Mouse (Mus musculus): ENCODE results near the gene Wdr76.
"Not testable (repeated sequence)": the region's sequence is repeated elsewhere in the genome, so short reads cannot be mapped to it uniquely, and the experiment has no call there.

Wdr76 gene

DNA sequence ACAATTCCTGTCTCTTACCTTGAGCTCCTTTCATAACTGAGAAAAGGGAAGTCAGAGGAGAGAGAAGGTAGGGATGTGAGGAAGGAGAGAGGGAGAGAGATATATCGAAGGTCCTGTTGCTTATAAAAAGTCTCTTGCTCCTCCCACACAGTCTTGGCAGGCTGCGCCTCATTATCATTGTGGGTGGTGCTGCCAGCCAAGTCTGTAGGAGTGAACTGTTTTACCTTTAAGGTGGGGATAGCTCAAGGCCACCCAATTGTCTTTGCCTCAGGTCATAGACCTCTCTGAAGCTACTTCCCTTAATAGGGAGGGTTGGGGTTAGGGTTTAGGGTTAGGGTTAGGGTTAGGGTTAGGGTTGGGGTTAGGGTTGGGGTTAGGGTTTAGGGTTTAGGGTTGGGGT lies 15.5 kb downstream of the Wdr76 start:
- DNase-seq: no peak

DNA sequence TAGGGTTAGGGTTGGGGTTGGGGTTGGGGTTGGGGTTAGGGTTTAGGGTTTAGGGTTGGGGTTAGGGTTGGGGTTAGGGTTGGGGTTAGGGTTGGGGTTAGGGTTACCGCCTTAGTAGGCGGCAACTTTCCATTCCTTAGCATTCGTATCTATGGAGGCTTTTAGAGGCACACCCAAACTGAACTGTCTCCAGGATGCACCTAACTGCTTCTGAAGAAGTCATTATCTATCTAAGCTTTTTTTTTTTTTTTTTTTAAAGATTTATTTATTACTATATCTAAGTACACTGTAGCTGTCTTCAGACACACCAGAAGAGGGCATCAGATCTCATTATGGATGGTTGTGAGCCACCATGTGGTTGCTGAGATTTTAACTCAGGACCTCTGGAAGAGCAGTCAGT lies 16.3 kb downstream of the Wdr76 start:
- not testable (repeated sequence) for DNase-seq

DNA sequence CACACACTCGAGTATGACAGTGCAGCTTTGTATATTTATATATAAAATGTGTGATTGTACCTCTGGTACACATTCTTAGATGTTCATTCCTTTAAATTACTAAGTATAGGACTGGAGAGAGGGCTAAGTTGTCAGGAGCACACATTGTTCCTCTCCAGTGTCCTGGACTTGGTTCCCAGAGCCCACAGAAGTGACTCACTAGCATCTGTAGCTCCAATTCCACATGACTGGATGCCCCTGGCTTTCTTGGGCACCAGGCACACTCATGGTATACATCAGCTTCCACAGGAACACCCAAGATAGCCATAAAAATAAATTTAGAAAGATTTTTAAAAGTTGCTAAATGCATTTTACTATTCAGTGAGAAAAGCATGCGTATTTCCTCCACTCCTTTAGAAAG lies 18.5 kb downstream of the Wdr76 start:
- no peak for DNase-seq

DNA sequence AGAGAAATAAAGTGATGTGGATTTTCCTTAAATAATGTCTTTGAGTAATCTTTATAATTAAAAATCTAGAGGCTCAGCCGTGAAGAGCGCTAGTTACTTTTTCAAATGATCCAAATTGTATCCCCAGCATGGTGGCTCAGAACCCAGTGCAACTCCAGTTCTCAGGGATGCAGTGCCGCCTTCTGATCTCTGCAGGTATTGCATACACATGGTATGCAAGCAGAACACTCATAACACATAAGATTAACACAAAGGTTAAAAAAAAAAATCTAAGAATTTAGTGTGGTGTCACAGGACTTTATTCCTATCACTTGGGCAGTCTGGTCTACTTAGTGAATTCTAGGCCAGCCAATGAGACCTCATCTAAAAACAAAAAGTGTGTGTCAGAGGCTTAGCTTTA lies 38.3 kb downstream of the Wdr76 start:
- DNase-seq: no peak

DNA sequence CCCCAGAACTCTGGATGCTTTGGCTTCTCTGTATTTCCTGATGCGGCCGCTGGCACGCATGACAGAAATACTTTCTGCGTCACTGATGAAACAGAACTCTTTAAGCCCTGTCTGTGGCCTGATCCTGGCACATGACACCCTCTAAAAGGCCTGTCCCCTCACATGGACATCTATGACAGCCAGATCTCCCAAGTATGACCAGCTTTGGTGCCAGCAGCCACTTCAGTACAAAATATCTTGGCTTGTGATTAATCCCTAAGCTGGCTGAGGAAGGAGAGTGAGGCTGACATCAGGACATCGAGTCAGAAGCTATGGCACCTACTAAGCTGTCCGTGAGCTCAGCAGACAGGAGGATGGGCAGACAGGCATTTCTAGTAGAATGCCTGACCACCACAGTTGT lies 43.1 kb downstream of the Wdr76 start:
- no peak for DNase-seq

DNA sequence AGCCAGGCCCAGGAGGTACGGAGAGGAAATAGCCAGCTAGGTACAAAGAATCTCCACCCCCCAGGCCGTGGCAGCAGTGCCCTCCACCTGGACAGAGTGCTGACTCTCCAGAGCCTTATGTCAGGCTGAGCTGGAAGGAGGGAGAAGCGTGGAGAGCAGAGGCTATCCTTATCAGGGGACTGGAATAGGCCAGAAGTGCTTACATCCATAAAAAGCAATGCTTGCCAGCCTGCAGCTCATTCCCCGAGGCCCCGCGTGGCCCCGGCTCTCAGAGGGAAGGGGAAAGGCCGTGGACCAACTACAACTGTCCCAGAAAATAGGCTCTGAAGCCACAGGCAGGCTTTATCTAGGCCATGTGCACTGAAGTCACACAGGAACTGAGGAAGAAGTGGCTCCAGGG lies 44.7 kb downstream of the Wdr76 start:
- DNase-seq: peak; percentile 6

DNA sequence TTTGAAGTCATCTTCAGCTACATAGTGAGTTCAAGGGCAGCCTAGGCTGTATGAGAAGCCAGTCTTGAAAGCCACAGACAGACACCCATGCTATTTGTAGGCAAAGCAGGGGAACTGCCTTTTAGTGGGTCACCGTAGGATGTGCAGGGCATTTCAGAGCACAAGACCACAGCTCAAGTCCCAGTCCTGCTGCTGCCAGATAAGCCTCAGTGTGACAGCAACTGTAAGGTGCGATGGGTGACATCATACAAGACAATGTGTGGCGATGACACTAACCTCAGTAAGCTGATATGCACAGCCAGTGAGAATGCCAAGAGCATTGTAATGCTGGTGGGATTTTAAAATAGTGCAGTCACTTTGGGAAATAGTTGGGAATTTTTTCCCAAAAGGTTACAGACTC lies 56.6 kb downstream of the Wdr76 start:
- no peak for DNase-seq

DNA sequence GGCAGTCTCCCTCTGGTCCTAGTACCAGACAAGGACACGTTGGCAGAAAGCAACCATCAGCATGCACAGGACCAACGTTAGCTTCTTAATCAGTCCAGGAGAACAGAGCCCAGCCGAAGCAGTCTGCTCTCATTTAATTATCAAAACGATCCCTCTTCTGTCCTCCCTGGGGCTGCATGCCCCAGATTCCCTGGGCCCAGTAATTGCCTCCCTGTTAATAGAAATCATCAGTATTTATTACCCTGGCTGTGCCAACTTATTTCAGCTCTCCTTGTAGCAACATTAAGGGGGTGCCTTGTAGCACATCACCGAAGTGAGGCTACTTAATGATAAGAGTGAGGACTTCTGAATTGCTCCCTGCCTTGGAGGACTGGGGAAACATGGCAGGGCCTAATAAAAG lies 59.4 kb downstream of the Wdr76 start:
- DNase-seq: no peak

DNA sequence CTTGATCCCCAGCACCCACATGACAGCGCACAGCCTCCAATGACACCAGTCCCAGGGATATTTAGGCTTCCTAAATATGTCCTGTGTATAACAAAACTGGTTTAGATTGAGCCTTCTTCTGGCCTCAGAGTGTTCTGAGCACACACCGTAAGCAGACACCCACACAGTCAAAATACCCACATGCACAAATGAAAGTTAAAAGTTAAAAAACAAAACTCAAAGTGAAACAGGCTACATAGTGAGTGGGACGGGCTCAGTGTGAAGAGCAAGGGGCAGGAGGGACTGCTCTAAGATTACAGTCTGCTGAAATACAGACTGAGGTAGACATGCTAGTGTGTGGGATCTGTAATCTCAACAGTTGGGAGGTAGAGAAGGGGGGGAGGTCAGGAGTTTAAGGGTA lies 63.5 kb downstream of the Wdr76 start:
- no peak for DNase-seq

DNA sequence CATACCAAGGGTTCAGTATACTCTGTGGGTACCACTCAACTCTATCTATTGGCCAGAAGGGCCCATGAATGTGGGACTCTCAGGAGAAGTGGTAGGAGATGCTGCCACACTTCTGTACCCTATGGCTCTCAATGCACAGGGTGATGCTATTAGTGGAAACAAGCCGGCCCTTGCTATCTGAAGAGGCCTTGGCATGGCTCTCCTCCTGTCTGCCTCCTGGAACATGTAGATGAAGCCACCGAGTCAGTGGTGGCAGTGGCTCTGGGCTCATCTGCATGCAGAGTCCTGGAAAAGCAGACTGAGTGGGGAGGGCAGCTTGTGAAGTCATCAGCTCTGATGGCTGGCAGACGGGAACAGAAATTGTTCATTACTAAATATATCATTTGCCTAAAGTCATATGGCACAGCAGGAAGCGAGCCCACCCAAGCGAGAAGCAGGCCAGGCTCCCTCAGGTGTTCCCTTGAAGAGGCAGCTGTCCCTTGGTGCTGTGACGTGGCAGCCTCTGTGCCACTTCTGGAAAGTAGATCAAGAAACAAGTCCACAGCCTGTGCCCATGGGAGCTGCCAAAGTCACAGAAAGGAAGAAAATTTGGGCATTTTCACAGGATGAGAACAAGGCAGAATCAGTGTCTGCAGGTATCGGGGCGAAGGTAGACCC lies 64.6 kb downstream of the Wdr76 start:
- DNase-seq: no peak

DNA sequence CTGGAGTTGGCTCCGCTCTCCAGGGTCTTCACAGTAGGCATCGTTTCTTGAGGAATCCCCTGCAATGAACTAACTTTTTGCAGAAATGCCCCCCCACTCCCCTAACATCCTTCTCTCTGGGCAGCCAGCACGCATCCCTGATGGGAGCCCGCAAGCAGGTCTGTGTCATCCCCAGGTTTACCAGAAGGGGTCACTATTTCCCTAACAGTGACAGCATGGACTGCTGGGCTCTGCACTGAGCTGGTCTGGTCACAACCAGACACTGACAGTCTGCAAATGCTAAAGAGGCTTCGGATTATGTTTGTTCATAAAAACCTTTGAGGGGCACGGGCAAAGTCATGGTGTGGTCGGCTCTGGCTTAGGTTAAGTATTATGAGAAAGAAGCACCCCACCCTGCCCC lies 65.3 kb downstream of the Wdr76 start:
- DNase-seq: peak; percentile 86

DNA sequence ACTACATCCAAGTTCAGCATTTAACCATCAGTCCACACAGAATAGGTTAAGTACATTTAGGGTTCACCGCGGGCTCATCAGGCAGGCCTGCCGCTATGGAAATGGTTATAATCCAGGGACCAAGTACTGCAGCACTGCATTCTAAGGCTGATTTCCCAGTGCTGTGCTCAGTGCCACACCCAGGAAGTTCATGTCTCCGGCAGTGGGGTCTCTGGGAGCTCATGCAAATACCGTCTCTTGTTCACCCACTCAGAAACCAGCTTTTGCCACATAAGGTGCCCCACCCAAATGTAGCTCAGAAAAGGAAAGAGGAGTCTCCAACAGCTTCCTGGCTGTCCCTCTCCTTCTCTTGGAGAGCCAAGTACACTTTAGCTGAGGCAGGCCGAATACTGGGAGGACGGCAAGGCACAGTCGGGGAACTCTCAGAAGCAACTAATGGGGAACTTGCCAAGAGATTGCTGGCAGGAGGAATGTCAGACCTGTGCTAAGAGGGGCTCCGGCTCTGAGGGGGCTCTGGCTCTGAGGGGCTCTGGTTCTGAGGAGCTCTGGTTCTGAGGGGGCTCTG lies 67.6 kb downstream of the Wdr76 start:
- no peak for DNase-seq

DNA sequence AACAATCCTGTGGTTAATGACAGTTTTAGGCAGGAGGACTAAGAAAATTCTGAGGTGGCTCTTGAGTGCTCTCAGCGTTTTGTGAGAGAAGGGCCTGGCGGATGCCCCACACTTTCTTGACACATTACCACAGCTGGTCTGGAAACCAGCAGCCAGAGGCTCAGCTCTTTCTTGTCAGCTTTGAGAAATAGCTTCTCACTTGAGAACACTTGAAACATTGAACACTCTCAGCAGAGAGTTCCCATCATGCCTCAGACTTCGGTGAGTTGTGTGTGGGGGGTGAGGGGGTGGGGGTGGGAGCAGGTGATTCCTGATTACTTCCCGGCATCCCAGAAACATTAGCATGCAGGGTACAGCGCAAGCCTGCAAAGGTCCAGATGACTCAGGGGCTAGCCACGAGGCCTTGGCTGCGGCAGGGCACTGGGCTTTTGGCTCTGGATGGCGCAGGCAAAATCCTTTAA lies 69.2 kb downstream of the Wdr76 start:
- no peak for DNase-seq

DNA sequence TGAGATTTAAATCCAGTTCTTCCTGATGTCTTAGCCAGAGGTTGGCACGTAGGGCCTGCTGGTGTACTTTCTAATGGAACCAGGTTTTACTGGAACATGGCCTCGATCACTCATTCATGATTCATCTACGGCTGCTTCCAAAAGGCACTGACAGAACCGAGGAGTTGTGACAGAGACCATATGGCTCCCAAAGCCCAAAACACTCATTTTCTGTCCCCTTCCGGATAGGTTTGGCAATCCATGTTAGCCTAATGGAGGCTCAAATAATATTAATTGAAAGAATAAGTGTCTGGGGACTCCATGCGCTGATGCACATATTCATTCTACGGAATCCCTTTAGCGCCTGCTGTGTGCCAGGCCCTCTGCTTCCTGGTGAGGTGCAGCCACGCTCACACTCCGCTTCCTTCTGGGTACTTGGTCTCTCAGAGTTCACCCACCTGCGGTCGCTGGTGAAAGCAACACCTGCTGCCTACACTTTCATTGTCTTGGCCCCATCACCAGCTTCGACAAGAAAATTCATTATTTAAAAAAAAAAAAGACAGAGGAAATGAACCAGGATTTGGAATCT lies 76.4 kb downstream of the Wdr76 start:
- no peak for DNase-seq

DNA sequence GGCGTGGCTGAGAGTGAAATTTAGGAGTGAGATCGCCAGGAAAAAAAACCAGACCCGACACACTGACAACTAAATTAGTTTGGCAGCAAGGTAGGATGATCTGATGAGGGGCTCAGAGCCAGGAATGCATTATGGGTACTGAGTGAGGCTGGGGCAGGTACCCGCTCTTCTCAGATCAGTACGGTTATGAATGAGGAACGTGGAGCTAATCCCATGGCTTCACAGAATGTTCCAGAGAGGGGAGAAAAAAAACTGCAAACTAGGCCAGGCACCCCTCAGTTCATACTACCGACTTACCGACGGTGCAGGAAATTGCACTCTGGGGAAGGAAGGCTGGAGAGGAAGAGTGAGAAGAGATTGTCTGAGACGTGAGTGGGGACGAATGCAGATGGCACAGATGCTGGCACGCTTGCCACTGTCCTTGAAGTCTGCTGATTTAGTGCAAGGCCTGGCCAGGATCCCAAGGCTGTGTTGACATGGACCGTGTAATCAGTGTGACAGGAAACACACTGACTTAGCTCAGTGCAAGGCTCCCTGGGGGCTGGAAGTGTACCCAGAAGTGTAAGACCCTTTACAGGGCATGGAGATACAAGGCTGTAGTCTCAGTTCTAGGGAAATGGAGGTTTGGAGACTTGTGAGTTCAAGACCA lies 77.1 kb downstream of the Wdr76 start:
- peak; percentile 56 for DNase-seq

DNA sequence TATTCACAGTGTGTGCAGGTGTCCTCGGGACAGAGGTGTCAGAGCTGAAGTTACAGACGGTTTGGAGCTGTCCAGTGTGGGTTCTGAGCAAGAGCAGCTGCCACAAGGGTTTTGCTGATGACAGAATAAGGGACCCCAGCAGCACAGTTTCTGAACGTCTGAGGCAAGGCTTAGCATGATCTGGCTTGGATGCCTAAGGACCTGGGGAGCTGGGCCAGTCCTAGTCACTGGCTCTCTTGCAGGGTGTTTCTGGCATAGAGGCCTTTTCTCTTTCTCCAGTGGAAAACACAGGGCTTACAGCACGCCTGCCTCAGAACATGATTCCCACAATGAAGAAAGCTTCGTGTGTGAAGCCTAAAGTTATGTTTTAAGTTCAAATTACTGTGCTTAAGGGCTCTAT lies 78.2 kb downstream of the Wdr76 start:
- DNase-seq: no peak

DNA sequence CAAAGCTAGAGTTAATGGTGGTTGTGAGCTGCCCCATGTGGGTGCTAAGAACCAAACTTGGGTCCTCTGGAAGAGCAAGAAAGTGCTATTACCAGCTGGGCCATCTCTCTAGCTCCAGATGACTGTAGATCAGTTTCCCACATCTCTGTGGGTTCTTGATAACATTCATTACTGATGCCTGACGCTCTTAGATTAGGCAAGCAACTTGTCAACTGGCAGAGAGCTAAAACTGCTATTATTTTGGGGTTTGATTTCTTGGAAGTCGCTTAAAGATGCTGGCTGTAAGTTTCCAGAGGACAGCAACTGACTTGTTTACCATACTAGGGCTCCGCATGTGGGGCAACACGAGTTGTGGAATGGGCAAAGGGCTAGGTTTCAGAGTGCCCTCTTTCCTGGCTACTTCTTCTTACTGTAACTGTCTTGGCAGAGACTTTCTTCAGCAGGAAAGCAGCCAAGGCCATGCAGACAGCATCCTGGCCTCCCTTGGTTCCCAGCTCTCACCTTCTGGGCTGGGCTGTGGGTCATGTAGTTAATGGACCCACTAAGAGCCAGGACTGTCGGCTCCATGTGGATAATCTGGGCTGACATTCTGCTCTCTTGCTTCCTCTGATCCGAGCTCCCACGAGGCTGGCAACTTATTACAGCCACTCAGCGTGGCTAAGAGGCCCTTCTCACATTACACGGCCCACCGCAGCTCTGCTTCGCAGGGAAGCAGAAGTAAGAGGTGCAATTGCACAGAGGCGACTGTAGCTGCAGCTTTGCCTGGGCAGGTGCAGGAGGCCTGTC lies 81.2 kb downstream of the Wdr76 start:
- no peak for DNase-seq

DNA sequence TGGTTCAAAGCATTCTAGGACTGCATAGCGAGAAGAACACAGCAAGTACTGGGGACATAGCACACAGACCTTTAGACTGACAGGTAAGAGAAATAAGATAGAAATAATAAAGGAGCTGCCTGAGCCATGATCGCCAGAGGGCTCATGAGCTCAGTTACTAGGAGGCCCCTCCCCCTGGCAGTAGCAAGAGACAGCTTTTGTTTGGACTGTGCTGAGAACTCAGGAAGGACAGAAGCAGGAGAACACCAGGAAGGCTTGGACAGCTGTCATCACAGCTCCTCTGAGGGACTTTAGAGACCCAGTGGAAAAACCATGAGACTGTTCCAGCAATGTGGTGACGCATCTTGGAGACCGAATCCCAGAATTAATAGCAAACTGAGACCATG lies 81.8 kb downstream of the Wdr76 start:
- DNase-seq: peak; percentile 41

DNA sequence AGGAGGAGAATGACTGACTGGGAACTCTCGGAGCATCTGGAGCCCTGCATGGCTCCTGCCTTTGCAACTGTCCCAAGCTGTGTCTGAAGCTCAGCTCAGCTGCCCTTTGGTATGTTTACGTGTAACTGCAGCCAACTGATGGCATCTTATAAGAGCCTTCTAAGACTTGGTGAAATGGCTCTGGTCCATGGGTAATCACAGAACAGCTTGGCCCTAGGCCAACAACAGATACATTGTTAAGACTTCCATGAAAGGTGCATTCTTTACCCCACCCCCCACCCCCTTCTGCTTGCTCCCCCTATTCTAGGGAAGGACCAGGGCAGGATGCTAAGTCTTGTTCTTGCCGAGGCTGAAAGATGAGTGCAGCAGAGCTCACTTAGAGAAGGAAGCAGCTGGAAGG lies 87.6 kb downstream of the Wdr76 start:
- DNase-seq: no peak

All from kidney, postnatal 14 days (tissue).